Mouse (Mus musculus) C2C12 (cell line): ENCODE measurements around the gene Daglb.

Source experiments
- CEBPB ChIP-seq: IDR thresholded peaks from one replicate; pipeline ENCODE4 v1.6.1; 2011; ENCODE audit warnings: low read depth, mild to moderate bottlenecking, control low read depth, moderate library complexity
- CTCF ChIP-seq: IDR thresholded peaks from one replicate; pipeline ENCODE4 v1.5.1; 2011; ENCODE audit not compliant: control insufficient read depth, insufficient read depth, insufficient read length
- MAX ChIP-seq: IDR thresholded peaks from one replicate; pipeline ENCODE4 v1.6.1; 2011; ENCODE audit warnings: mild to moderate bottlenecking, control low read depth

GRCm38 (mm10) chr5:143487998-143488397, 23.6 kb downstream of the Daglb start:
- TF ChIP-seq CTCF (no peak), CEBPB (no peak), MAX (no peak)
